Mouse (Mus musculus) ES-E14 (cell line): Measurements from ENCODE around the gene Fbxw4. TPM values are rescaled to one million over a fixed set of nuclear protein-coding genes. Genes with fewer than 3 reads are reported as not detected.

Source experiments
- DNase-seq: peaks from one replicate; pipeline ENCODE4 v3.0.0-alpha.2; 2013; ENCODE audit warnings: low read depth, low spot score
- H3K27ac ChIP-seq: 2 replicates; pipeline ENCODE4 v1.5.1; 2012; ENCODE audit warnings: low read depth, mild to moderate bottlenecking, low read length, moderate library complexity, mixed read lengths; ENCODE audit not compliant: poor library complexity, insufficient read depth, severe bottlenecking
- H3K36me3 ChIP-seq: 2 replicates; pipeline ENCODE4 v1.6.1; 2012; ENCODE audit warnings: mild to moderate bottlenecking, low read length, moderate library complexity, mixed read lengths; ENCODE audit not compliant: control insufficient read depth, poor library complexity, insufficient read depth, severe bottlenecking
- H3K4me1 ChIP-seq, 2 experiments: fragments of 150-350 bp in 1 of 2; sonication (generic) in 1 of 2; 2 replicates each; pipeline ENCODE4 v1.6.1; 2012; ENCODE audit warnings: low read length in 2 of 2, mild to moderate bottlenecking in 1 of 2, mixed read lengths in 1 of 2; ENCODE audit not compliant: control insufficient read depth in 2 of 2, insufficient read depth in 2 of 2, poor library complexity in 1 of 2
- H3K4me3 ChIP-seq, 2 experiments: fragments of 150-350 bp in 1 of 2; sonication (generic) in 1 of 2; 2 replicates each; pipeline ENCODE4 v1.5.1; 2012; ENCODE audit warnings: low read length in 2 of 2, low read depth in 1 of 2, mild to moderate bottlenecking in 1 of 2, mixed read lengths in 1 of 2; ENCODE audit not compliant: insufficient read depth in 1 of 2, poor library complexity in 1 of 2, severe bottlenecking in 1 of 2
- H3K9ac ChIP-seq: 2 replicates; pipeline ENCODE4 v1.6.1; 2012; ENCODE audit warnings: low read depth, mild to moderate bottlenecking, low read length, mixed read lengths; ENCODE audit not compliant: poor library complexity, insufficient read depth, severe bottlenecking
- H3K9me3 ChIP-seq: fragments of 150-350 bp; sonication (generic); 2 replicates; pipeline ENCODE4 v1.6.1; 2012; ENCODE audit warnings: low read depth, mild to moderate bottlenecking, low read length; ENCODE audit not compliant: control insufficient read depth, insufficient read depth
- CHD2 ChIP-seq: IDR thresholded peaks from 2 replicates; pipeline ENCODE4 v1.6.1; 2014; ENCODE audit warnings: mild to moderate bottlenecking, low read depth, low read length, inconsistent platforms
- HCFC1 ChIP-seq: IDR thresholded peaks from 2 replicates; pipeline ENCODE4 v1.6.1; 2012; ENCODE audit warnings: low read length, inconsistent platforms, borderline replicate concordance; ENCODE audit not compliant: insufficient read depth
- MAFK ChIP-seq: IDR thresholded peaks from 2 replicates; pipeline ENCODE4 v1.6.1; 2014; ENCODE audit warnings: mild to moderate bottlenecking, low read depth, low read length, inconsistent platforms; ENCODE audit not compliant: insufficient read depth
- ZC3H11A ChIP-seq: IDR thresholded peaks from 2 replicates; pipeline ENCODE4 v1.6.1; 2012; ENCODE audit warnings: low read depth, mild to moderate bottlenecking, inconsistent platforms, low read length, borderline replicate concordance
- ZNF384 ChIP-seq: IDR thresholded peaks from 2 replicates; pipeline ENCODE4 v1.6.1; 2012; ENCODE audit warnings: low read depth, low read length, inconsistent platforms
- in situ Hi-C, 2 experiments: fragments of 600-800 bp; cut with MboI; formaldehyde crosslinking; loops; one replicate each; pipeline ENCODE4 v1.15.1; 2025; ENCODE audit warnings: low sequenced_read_pairs in 2 of 2, inconsistent platforms in 1 of 2; ENCODE audit not compliant: unreplicated experiment in 2 of 2
- total RNA-seq: library from RNA; depleted of rRNA; stranded (reverse); fragments of 300-350 nt; gene quantifications from 2 replicates; pipeline ENCODE4 v1.2.3, GENCODE M21; 2012

Gene Fbxw4
- total RNA-seq, 1 experiment, result 6.3 TPM

DNA sequence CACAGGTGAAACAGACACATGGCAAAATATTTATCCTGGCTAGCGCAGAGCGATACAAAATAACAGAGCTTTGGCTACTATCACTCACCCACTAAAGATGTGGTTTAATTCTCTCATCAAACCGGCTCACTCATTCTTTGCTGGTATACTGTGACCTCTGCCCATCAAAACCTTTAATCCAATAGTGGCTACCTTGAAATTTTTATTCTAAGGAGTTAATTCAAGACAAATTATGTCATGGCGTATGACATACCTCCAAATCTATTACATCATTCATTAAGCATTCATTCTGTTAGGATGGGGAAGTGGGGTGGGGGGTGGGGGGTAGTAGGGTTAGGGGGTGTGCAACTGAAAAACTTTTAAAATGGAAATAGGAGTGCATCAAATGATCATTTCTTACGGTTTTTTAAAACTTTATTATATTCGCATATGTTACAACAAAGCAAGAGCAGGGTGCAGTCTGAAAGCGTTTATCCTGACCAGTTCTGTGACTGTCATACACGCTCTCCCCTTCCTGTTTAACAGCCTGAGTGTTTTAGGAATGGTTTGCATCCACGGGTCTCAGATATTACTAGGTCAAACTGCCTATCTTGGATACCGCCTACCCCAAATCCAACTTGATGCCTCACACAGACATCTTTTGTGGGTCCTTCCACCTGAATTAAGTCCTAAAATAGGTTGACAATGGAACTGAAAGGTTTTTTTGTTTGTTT, 1.4 kb downstream of the Fbxw4 start:
- Histone ChIP-seq H3K36me3 (no peaks in the 10 kb centered on the region), H3K4me3 (peak overlapping the region in 1 of 2 experiments; percentile 77; a peak in 3 of 4 replicates), H3K27ac (no peak overlapping the region), H3K9me3 (no peaks in the 10 kb centered on the region), H3K9ac (no peak overlapping the region; the same call in 1 of the 2 replicates), H3K4me1 (peaks cover 0 to 6% of the 10 kb centered on the region in 2 experiments; a peak in 2 of 4 replicates)
- TF ChIP-seq MAFK (no peak), CHD2 (no peak), ZC3H11A (no peak)
- in situ Hi-C loops, result no loop called here
- no peak for DNase-seq

DNA sequence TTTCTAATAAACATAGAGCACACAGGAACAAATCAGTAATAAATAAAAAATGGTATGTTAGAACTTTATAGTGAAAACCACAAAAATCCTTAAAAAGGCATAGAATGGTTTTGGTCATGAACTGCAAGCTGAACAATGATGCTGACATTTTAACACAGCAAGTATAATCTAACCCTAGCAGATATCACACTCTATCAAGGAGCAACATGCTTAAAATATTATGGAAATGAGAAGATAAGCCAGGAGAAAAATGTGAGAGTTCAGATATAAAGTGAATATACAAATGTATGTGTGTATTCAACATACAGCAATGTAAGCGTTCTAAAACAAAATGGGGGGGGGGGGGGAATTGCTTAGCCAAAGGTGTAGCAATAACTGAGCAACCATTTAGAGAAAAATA, 2.3 kb downstream of the Fbxw4 start:
- no peak for DNase-seq
- peaks cover 0 to 6% of the 10 kb centered on the region in 2 experiments; a peak in 2 of 4 replicates for H3K4me1 ChIP-seq
- H3K27ac ChIP-seq, result no peak overlapping the region
- no peaks in the 10 kb centered on the region for H3K36me3 ChIP-seq
- no peak for TF ChIP-seq CHD2
- TF ChIP-seq ZNF384, result no peak
- no peak for TF ChIP-seq MAFK
- TF ChIP-seq HCFC1, result no peak
- TF ChIP-seq ZC3H11A, result no peak
- no peaks in the 10 kb centered on the region for H3K9me3 ChIP-seq
- H3K4me3 ChIP-seq, result no peak overlapping the region
- in situ Hi-C loops, result no loop called here
- H3K9ac ChIP-seq, result no peak overlapping the region

GRCm38 (mm10) chr19:45656810-45657595, 3.1 kb downstream of the Fbxw4 start:
- Histone ChIP-seq H3K36me3 (no peaks in the 10 kb centered on the region), H3K4me3 (no peak overlapping the region), H3K4me1 (peaks cover 0 to 6% of the 10 kb centered on the region in 2 experiments; a peak in 2 of 4 replicates), H3K9ac (no peak overlapping the region), H3K9me3 (no peaks in the 10 kb centered on the region), H3K27ac (no peak overlapping the region)
- DNase-seq, result no peak
- in situ Hi-C loops, result no loop called here
- no peak for TF ChIP-seq MAFK
- no peak for TF ChIP-seq ZC3H11A
- no peak for TF ChIP-seq CHD2
- no peak for TF ChIP-seq ZNF384
- TF ChIP-seq HCFC1, result no peak

DNA sequence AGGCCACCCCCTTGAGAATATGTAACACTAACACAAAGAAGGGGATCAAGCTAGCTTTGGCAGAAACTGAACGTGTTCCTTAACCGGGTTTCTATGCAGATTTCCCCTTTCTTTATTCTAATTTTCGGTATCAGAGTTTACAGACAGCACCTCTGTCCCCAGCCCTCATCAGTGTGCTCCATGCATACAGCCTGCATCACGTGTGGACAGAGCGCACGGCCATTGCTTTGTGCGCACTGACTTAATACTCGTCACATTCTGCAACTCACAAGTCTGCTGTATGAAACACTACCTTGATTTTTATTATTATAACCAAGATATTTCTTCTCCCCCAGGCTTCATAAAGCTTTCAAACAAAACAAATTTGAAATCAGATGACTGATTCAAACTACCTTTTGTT, 4.2 kb downstream of the Fbxw4 start:
- Histone ChIP-seq H3K4me3 (no peak overlapping the region), H3K9ac (no peak overlapping the region), H3K4me1 (peaks cover 0 to 6% of the 10 kb centered on the region in 2 experiments; a peak in 2 of 4 replicates), H3K9me3 (no peaks in the 10 kb centered on the region), H3K27ac (no peak overlapping the region), H3K36me3 (no peaks in the 10 kb centered on the region)
- no peak for TF ChIP-seq CHD2
- no peak for TF ChIP-seq MAFK
- TF ChIP-seq ZC3H11A, result no peak
- TF ChIP-seq ZNF384, result no peak
- TF ChIP-seq HCFC1, result no peak
- in situ Hi-C loops, result no loop called here
- DNase-seq, result no peak
